Mouse (Mus musculus) heart, adult 8-10 months (tissue): ENCODE data around the gene Pip5kl1. TPM values are rescaled to one million over a fixed set of nuclear protein-coding genes. Genes with fewer than 3 reads are reported as not detected.

Experiments used
- DNase-seq: peaks from one replicate; pipeline ENCODE4 v3.0.0; 2022; ENCODE audit warnings: low spot score
- total RNA-seq, 4 experiments: library from RNA; stranded (reverse); gene quantifications; 2 replicates each; pipeline ENCODE4 v1.2.4; 2022

Pip5kl1 gene
- total RNA-seq, 4 experiments from 2014 or later = 0.34 TPM; not detected in 3

DNA sequence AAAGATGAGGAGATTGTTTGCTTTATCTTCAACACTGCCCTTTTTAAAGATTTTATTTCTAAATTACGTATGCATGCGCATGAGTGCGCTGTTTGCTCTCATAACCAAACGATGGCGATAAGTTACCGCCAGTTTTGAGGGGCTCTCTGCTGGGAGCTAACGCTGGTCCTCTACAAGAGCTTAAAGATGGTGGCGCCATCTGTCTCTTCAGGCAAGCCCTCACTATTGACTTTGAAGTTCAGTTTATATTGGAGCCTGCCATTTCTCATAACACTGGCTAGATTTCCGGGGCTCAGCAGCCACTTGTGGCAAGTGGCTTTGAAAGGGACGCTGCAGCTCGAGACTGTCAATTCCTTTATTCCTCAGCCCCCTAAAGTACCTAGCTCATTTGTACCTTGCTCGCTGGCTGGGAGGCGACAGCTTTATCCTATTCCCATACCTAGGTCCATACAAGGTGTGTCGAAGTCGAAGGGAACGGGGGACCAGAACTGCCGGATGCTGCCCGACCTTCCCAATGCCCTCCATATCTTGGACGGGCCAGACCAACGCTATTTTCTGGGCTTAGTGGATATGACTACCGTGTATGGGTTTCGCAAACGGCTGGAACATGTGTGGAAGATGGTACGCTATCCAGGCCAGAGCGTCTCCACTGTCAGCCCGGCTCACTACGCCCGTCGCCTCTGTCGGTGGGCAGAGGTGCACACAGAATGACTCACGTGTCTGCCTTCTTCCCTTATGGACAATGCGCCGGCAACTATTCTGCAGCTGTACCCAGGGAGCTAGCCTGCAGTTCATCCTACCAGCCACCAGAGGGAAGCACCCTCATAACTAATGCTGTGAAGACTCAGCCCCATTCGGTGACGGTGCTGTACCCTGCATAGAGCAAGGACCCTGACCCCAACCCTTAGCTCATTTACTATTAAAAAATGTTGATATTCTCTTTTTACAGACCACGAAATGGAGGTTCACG, 8.5 kb downstream of the Pip5kl1 start:
- peak; percentile 87 for DNase-seq

DNA sequence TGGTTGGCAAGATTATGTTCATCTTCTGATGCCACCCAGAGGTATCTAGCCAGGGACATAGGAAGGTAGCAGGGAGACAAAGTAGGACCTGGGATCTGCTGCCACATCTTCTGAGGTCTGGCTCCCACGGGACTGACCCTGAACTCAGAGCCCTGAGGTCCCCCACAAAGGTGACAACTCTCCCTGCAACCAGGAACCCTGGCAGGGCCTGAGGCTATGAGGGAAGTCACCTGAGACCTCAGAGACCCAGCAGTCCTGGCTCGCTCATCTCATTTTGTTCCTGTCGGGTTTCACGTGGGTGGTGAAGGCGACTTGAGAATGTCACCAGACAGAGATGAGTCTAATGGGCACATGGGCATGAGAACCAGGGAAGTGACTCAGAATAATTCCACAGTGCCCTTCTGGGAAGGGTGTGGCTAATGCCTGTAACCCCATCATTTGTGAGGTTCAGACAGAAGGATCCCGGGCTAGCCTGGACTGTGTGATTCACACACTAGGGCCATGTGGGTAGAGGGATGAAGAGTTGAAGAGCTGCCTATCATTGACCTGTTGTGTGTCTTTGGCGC, 10.6 kb downstream of the Pip5kl1 start:
- no peak for DNase-seq

DNA sequence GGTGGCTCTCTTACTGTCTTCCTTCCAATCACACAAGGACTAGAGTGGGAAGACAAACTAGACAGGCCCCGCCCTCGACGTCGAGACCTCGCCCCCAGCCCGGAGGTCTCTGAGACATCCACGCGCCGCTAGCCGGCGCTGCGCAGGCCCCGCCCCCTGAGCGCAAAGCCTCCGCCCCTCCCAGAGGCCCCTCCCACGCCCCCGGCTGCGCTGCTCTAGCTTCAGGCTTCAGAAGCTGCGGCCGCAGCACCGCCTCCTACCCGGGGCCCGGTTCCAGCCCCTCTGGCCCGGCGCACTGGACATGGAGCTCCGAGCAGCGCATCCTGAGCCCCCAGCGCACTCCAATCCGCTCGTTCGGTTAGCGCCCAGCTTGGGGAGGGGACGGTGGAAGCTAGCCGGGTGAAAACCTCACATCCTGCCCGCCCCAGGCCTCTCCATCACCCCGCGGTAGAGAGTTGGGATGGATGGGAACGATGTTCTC, 12.3 kb downstream of the Pip5kl1 start, which contains the start of gene St6galnac4:
Gene St6galnac4 (plus strand): TSS at position 225 of the 481 bp plus-strand sequence.
- peak; percentile 87 for DNase-seq

DNA sequence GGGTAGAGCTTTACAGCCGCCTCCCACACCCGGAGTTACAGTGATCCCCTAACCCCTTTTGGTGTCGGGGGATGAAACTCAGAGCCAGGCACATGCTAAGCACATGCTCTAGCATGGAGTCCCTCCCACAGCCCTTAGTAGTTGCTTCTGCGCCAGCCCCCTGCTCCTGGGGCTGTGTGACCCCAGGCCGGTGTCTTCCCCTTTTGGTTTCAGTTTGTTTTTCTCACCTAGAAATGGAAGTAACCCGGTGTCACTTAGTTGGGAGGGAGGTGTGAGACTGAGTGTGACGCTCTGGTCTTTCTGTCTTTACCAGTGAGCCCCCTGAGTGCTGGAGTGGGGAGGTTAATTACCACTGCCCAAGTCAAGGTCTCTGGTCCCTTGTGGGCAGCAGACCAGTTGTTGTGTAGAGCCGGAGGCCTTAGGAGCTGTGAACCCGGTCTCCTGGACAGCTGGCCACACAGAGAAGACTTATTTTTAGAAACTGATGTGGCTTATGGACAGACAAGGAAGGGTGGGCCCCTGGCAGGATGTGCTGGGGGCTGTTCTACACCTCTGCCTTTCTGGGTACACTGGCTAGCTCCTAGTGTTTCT, 13.2 kb downstream of the Pip5kl1 start:
- peak; percentile 72 for DNase-seq

DNA sequence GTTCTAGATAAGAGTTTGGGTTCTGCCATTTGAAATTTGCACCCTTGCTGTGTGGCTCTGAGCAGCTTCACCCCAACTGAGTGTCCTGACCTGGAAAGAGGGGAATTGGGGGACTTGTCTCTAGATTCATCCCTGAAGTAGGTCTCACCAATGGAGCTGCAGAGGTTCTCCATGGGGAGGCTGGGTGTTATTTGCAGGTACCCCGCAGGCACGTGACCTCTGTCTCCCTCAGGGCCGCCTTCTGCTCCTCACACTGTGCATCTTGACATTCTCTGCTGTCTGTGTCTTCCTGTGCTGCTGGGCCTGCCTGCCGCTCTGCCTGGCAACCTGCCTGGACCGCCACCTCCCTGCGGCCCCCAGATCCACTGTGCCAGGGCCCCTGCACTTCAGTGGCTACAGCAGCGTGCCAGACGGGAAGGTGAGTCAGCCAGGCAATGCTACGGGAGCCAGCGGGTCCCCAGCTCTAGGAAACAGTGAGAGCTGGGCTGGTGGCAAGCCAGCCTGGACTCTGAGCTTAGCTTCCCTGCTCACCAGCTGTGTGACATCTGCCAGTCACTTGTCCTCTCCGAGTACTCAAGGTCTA, 14.7 kb downstream of the Pip5kl1 start:
- DNase-seq = peak; percentile 35

DNA sequence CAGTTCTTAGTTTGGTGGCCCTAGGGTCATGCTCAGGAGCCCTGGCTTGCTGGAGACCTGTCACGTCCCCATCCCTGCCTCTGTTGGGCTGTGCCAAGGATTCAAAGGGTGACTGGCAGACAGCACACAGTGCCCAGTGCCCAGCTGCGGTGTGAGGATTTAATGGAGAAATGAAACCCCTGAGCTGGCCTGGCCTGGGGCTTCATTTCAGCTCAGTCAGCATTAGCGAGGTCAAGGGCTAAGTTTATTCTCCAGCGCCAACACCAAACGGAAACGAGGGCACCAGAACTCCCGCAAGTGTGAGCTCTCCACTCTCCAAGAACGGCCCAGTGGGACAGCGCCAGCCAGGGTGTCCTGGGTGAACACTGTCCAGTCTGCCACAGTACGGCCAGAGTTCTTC, 15.6 kb downstream of the Pip5kl1 start:
- peak; percentile 32 for DNase-seq

DNA sequence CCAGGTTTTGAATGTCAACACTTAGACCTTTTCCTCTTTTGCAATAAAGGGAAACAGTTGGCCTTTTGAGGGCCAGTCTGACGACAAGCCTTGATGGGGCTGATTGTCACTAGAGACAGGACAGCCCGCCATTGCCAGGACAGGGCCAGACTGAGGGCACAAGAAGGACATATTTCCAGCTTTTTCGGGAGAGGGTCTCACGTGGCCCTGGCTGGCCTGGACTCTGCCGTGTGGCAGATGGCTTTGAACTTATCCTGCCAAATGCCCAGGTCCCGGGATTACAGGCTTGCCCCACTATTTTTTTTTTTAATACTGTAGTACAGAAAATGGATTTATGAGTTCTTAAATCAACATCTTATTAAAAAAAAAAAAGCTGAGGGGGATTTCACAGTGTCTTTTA, 16.7 kb downstream of the Pip5kl1 start:
- DNase-seq = no peak

DNA sequence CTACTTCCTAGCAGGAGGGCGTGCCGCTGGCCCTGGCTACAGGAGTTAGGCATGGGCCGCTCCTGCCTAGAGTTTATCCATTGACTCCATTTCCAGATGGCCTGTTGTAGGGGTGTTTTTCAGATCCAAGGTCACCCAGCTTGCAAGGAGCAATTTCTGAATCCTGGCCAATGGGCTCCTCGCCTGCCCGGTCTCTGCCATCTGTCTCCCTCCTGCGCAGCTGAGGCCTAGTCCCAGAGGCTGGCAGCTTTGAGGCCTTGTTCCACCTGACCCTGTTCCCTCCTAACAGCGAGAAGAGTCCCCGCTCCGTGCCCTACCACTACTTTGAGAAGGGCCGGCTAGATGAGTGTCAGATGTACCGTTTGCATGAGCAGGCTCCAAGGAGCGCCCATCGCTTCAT, 22.1 kb downstream of the Pip5kl1 start:
- DNase-seq = no peak

DNA sequence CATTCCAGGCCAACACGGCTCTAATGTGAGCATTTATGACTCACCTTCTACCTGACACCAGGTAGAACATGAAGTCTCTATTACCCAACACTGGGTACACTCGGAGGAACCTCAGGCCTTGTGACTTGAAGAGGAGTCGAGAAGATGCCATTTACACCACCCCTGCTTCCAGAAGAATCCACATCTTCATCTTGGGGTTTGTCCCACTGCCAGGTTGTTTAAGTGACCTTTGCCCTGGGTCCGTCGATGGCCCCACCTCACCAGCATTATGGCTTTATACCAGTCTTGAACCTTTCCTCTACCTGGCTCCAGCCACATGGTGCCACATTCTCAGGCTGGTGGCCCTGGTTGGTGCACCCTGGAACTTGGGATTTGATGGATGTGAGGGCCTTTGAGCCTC, 22.7 kb downstream of the Pip5kl1 start:
- no peak for DNase-seq

DNA sequence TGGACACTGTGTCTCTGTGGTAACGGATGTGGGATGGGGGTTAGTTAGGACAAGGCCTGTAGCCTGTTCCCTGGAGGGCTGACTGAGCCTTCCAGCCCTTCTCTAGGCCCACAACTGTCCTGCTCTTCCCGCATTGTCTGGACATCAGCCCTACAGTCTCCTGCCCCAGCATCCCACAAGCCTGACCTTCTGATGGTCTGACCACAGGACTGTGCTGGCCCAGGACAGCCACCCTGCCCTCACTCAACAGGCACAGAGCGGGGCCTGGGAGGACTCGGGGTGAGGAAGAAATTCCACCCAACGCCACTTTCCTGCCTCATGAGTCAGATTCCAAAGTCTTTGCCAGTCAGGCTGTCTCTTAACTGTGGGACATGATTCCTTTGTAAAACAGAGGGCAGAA, 23.1 kb downstream of the Pip5kl1 start:
- no peak for DNase-seq

DNA sequence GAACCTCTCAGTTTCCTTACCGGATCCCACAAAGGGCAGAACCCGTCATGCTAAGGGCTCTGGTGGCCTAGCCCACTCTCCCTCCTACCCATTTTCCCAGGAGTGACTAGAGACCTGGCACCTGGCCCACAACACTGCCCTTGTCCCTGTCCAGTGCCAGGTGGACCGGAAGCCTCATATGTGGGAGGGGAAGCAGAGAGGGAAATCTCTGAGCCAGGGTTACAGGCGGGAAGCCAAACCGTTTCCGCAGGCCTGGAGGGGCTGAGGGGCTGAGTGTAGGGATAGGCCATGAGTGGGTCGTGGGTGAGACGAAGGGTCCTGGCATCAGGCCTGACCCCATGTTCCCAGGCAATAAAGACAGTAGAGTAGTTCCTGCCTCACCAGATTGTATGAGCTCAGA, 23.9 kb downstream of the Pip5kl1 start:
- no peak for DNase-seq

DNA sequence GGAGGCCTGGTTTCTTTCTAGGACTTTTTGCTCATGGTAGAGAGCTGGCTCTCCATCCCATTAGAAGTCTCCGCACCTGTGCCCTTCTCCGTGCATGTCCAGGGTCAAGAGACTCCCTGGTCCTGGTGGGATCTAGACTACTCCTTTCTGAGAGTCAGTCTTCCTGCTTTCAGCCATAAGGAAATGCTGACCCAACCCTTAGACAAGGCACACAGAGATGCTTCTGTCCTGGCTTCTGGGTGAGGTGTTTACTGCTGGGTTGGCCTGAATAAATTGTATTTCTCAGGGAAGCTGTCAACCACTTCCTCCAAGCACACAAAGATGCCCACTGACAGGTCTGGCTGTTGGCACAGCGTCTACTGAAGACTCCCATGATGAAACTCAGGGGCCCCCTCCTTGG, 24.8 kb downstream of the Pip5kl1 start, which contains the start of gene St6galnac6:
Gene St6galnac6 (plus strand): TSS at position 301 of the 400 bp plus-strand sequence.
- DNase-seq = no peak

DNA sequence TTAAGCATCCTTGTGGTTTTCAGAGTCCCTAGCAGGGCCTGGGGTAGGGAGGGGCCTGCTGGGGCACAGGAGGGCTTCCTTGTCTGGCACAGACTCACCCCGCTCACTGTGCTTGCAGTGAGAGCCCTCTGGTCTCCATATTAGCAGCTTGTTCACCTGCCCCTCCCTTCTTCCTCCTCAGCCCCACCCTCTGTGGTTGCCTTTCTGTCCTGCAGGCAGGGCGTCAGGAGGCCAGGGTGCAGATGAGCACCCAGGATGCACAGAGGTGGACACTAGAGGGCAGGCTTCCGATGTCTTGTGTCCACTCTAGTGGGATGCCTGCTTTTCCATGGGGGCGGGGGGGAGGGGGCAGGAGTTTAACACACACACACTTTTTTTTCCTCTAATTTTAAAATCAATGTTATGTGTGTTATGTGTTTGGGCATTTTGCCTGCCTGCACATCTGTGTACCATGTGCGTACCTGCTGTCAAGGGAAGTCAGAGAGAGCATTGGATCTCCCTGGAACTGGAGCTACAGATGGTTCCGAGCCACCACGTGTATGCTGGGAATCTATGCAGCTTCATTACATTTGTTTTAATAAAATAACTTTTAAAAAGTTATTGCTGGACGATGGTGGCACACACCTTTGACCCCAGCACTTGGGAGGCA, 26.9 kb downstream of the Pip5kl1 start:
- no peak for DNase-seq

DNA sequence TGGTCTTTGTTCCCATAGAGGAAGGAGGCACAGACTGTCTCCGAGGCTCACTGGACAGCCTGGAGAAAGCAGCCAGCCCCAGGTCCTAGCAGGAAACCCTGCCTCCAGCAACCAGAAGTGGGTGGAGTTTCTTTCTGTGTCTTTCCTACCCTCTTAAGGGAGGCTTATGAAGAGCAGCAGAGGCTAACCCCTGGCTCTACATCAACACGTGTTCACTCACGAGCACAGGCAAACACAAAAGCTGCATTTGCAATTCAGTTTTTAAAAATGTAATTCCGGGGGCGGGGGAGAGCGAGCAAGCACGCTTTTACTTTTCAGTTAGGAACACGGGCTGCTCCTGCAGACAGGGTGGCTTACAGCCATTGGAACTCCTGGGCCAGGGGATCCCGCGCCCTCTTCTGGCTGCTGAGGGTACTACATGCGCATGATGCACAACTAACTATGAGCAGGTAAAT, 28.0 kb downstream of the Pip5kl1 start:
- peak; percentile 92 for DNase-seq

DNA sequence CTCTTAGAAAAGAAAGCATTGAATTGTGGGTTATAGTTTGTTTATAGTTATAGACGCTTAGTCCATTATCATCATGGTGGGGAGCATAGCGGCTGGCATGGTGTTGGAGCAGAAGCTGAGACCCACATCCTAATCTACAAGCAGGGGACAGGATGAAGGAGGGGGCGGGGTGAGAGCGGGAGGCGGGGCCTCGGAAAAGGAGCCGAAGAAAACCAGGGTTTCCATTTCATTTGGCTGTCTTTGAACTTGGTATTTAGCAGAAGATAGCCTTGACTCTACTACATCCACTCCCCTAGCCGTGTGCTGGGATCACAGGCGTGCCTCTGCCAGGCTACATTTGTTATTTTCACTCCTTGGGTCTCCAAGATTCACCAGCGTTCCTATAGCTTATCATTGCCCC, 30.0 kb downstream of the Pip5kl1 start:
- no peak for DNase-seq

DNA sequence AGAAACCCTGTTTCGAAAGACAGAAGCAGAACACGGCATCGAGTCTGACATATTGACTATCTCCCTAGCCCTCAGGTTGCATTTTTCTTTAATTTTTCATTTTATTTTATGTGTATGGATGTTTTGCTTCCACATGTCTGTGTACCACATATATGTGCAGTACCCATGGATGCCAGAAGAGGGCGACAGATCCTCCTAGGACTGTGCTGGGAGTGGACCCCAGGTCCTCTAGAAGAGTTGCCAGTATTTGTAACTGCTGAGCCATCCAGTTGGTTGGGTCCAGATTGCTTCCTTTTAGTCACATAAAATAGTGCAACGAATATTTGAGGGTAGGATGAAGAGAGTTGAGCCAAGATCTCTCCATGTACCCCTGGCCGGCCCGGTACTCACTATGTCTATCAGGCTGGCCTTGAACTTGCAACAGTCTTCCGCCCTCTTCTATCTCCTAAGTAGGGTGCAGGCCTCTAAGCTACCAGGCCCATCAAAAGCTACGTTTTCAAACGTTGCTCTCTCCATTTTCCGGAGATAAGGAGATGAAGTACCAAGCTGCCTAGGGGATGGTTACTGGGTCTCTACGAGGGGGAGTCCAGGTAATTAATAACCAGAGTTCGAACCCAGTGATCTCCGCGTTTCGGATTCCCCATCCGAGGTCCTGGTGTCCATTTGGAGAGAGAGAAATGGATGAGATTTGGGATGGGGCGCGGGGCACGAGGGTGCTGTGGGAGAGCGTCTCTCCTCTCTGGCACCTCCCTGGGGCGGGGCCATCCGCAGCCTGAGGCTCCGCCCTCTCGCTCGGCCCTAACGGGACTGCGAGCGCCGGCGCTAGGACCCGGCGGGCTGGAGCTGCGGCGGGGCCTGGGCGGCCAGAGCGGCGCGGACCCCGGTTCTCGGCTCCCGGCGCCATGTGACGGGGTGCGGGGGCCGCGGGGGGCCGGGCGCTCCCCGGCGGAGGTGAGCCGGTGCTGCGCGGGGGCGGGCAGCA, 31.9 kb downstream of the Pip5kl1 start:
- peak; percentile 83 for DNase-seq

DNA sequence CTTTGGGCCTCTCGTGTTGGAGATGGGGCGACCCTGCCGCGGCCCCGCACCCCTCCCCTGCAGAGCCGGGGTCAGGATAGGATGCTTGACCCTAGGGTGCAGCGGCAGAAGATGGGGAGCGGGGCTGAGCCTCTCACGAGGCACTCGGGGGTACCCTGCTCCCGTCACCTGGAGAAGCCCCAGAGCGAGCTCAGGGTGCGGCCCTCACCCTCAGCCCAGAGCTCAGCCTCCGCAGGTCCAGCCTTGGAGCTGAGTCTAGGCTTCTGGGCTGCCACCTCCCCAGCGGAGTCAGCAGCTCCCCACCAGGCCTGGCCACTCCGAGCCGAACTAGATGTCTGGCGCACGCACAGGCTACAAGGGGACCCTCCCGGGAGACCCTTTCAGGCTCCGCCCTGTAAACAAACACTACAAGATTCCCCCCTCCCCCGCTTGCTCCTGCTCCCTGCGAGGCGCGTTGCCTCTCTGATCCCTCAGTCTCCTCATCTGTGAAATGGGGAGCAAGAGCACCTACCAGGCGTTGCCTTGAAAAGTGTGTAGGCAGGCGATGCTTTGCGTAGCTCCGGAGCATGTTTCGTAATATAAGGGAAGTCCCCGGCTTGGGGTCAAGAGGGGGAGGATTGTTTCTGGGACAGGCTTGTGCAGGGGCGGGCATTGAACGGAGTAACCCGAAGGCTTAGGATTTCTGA, 32.8 kb downstream of the Pip5kl1 start:
- DNase-seq = no peak

DNA sequence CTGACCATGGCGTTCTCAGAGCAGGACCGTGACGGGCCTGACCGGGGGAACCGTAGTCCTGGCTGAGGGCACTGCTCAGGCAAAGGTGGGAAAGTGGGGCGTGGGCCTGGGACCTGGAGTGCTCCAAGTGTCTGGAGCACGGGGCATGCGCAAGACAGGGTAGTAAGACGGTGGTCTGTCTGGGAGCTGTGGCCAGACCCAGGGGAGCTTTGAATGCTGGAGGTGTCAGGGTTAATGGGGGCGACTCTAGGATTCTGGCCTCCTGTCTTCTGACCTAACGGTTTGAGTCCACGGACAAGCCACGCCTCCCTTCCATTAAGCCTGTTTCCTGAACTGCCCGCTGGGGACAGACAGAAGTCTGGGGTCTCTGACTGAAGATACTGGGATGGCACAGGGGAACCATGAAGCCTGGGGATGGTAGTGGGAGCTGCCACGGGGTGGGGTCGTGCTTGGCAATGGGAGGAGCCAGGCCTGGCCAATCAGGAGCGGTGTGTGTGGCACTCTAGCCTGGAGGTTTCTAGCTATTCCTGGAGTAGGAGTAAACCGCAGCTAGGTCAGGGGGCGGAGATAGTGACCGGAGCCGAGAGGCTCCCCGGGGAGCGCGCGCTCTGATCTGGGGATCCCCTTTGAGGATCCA, 33.7 kb downstream of the Pip5kl1 start:
- DNase-seq = peak; percentile 89
